Mouse (Mus musculus) megakaryocyte-erythroid progenitor cell, adult 5 weeks (primary cell): ENCODE measurements around the gene Pcare. TPM values are rescaled to one million over a fixed set of nuclear protein-coding genes. Genes with fewer than 3 reads are reported as not detected.

ENCODE experiments used
- polyA plus RNA-seq: library from polyadenylated mRNA; stranded (reverse); fragments of >175 nt; gene quantifications from 2 replicates; pipeline ENCODE4 v1.2.3, GENCODE M21; 2012

The Pcare gene
- polyA plus RNA-seq, result not detected in 2 replicates

GRCm38 (mm10) chr17:71752831-71753230 lies at the start of gene Pcare:
Gene Pcare, minus strand, starts transcription at chr17:71752894.

GRCm38 (mm10) chr17:71768173-71768572 lies 15.5 kb upstream of the Pcare start, which contains the start of gene Clip4:
Gene Clip4, plus strand, starts transcription at chr17:71768473.

Other genes starting within 250 kb of the Pcare start
- 4.3 and 4.4 TPM in 2 replicates for gene Ndc80, start 226.0 kb downstream of the Pcare start, polyA plus RNA-seq
- gene Spdya, start 200.8 kb downstream of the Pcare start, polyA plus RNA-seq, result not detected in 2 replicates
- 42.7 and 59.2 TPM in 2 replicates for gene Wdr43, start 137.0 kb downstream of the Pcare start, polyA plus RNA-seq
- gene Togaram2, start 79.6 kb downstream of the Pcare start, polyA plus RNA-seq, result 0.17 and 0.45 TPM in 2 replicates
- gene Clip4, start 15.6 kb upstream of the Pcare start, polyA plus RNA-seq, result not detected in 2 replicates